Mouse (Mus musculus): Measurements from ENCODE around the gene Amn.

Amn gene

DNA sequence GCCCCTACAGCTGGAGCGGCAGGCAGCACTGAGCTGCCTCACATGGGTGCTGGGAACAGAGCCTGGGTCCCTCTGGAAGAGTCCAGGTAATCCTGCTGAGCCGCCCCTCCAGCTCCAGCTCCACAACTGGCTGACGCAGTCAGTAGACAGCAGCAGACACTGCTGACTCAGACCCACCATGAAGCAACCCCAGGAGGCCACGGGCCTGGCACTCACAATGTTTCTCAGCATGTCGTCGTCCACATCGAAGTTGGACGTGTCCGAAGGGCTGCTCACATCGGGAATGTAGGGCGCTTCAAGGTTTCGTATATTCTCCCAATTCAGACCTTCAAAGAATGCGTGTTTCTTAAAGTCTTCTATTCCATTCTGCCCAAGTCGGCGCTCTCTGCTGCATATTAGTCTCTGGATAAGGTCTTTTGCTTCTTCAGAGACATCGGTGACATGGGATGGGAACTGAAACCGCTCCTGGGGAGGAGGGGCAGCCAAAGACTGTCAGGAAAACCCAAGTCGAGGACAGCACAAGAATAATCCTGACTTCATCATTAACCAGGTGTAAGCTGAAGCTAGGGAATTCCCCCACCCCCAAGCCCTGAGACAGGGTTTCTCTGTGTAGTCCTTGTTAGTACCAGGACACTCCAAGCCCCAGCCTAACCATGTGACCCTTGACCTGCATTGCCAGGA is 55.0 kb downstream of the Amn start:
- no peak for DNase-seq
